Mouse (Mus musculus) midbrain, postnatal 0 days (tissue): ENCODE data around the gene Nipal3. TPM values are rescaled to one million over a fixed set of nuclear protein-coding genes. Genes with fewer than 3 reads are reported as not detected.
A peak's percentile ranks its signal among the peaks of the same experiment; 100 is the strongest.

Source experiments
- ATAC-seq: fragments of 200-750 bp; cut with Nextera tagmentation; 2 replicates; pipeline ENCODE4 v1.8.0; 2017; ENCODE audit warnings: moderate number of reproducible peaks, mild to moderate bottlenecking, moderate TSS enrichment, moderate library complexity; ENCODE audit not compliant: low FRiP score
- DNase-seq: peaks from one replicate; pipeline ENCODE4 v3.0.0-alpha.2; 2015; ENCODE audit warnings: low spot score
- H3K27ac ChIP-seq: fragments of 300-500 bp; sonication (generic); 2 replicates; pipeline ENCODE4 v1.5.1; 2014; ENCODE audit warnings: low read depth, mild to moderate bottlenecking, low read length, mixed read lengths
- H3K27me3 ChIP-seq: fragments of 300-500 bp; sonication (generic); 2 replicates; pipeline ENCODE4 v1.6.1; 2014; ENCODE audit warnings: low read length, control low read depth, mixed read lengths; ENCODE audit not compliant: insufficient read depth
- H3K36me3 ChIP-seq: fragments of 300-500 bp; sonication (generic); 2 replicates; pipeline ENCODE4 v1.6.1; 2014; ENCODE audit warnings: low read length, control low read depth, mixed read lengths; ENCODE audit not compliant: insufficient read depth
- H3K4me1 ChIP-seq: fragments of 300-500 bp; sonication (generic); 2 replicates; pipeline ENCODE4 v1.6.1; 2014; ENCODE audit warnings: mild to moderate bottlenecking, control low read depth, antibody characterized with exemption, low read length, mixed read lengths; ENCODE audit not compliant: insufficient read depth
- H3K4me2 ChIP-seq: fragments of 300-500 bp; sonication (generic); 2 replicates; pipeline ENCODE4 v1.6.1; 2014; ENCODE audit warnings: low read depth, mild to moderate bottlenecking, low read length, mixed read lengths; ENCODE audit not compliant: poor library complexity, severe bottlenecking
- H3K4me3 ChIP-seq: fragments of 300-500 bp; sonication (generic); 2 replicates; pipeline ENCODE4 v1.5.1; 2014; ENCODE audit warnings: low read depth, mild to moderate bottlenecking, low read length, moderate library complexity
- H3K9ac ChIP-seq: fragments of 300-500 bp; sonication (generic); replicated peaks from 2 replicates; pipeline ENCODE4 v1.6.1; 2014; ENCODE audit warnings: mild to moderate bottlenecking, low read length, moderate library complexity, mixed read lengths; ENCODE audit not compliant: poor library complexity, severe bottlenecking
- H3K9me3 ChIP-seq: fragments of 300-500 bp; sonication (generic); 2 replicates; pipeline ENCODE4 v1.6.1; 2016; ENCODE audit warnings: low read length, control low read depth
- CTCF ChIP-seq: IDR thresholded peaks from 2 replicates; pipeline ENCODE4 v1.5.1; 2016; ENCODE audit warnings: antibody characterized with exemption, mild to moderate bottlenecking
- WGBS: fragments of 180-500 bp; shearing (Covaris S2); extraction: QIAGEN DNeasy Blood & Tissue Kit; methylation state at CpG from one replicate; pipeline ENCODE4 v1.1.7; 2014; 5-methylcytosine and 5-hydroxymethylcytosine counted together
- polyA plus RNA-seq: library from polyadenylated mRNA; unstranded; fragments of >200 nt; fragmentation: Nextera tagmentation; extraction: Ambion mirVana; gene quantifications from 2 replicates; pipeline ENCODE4 v1.2.1, GENCODE M21; 2015
- total RNA-seq: library from RNA; depleted of rRNA; stranded (reverse); fragments of >200 nt; gene quantifications from 2 replicates; pipeline ENCODE4 v1.2.3, GENCODE M21; 2014

Gene Nipal3
- total and polyA plus RNA-seq, 2 experiments from 2014 or later, result 10.9 to 132 TPM

- no peak overlapping the region for H3K27ac ChIP-seq
- no peak overlapping the region for H3K4me3 ChIP-seq
- no peaks in the 10 kb centered on the region for H3K27me3 ChIP-seq
- H3K4me1 ChIP-seq, result no peaks in the 10 kb centered on the region
- no peak overlapping the region for H3K9ac ChIP-seq
- no peak overlapping the region for H3K4me2 ChIP-seq
- 65% methylated on average over 12 of the region's 12 CpGs for WGBS
- no peaks in the 10 kb centered on the region for H3K9me3 ChIP-seq
- no peak for ATAC-seq
- TF ChIP-seq CTCF, result no peak
- no peaks in the 10 kb centered on the region for H3K36me3 ChIP-seq
- no peak for DNase-seq
These were observed 14.7 kb upstream of the Nipal3 start for GRCm38 (mm10) chr4:135509515-135509914.

- Histone ChIP-seq H3K4me1 (no peaks in the 10 kb centered on the region), H3K36me3 (no peaks in the 10 kb centered on the region), H3K4me2 (peak overlapping the region; percentile 46), H3K9me3 (no peaks in the 10 kb centered on the region), H3K27me3 (no peaks in the 10 kb centered on the region), H3K27ac (no peak overlapping the region), H3K9ac (no peak overlapping the region), H3K4me3 (no peak overlapping the region)
- ATAC-seq (0 out of 2 replicates have a peak, but pooled peaks have one; percentile 20), DNase-seq (peak; percentile 90)
- TF ChIP-seq CTCF, result peak; percentile 98
- WGBS, result 12% methylated on average over 13 of the region's 13 CpGs
These were observed 13.7 kb upstream of the Nipal3 start for GRCm38 (mm10) chr4:135508419-135509039.

DNA sequence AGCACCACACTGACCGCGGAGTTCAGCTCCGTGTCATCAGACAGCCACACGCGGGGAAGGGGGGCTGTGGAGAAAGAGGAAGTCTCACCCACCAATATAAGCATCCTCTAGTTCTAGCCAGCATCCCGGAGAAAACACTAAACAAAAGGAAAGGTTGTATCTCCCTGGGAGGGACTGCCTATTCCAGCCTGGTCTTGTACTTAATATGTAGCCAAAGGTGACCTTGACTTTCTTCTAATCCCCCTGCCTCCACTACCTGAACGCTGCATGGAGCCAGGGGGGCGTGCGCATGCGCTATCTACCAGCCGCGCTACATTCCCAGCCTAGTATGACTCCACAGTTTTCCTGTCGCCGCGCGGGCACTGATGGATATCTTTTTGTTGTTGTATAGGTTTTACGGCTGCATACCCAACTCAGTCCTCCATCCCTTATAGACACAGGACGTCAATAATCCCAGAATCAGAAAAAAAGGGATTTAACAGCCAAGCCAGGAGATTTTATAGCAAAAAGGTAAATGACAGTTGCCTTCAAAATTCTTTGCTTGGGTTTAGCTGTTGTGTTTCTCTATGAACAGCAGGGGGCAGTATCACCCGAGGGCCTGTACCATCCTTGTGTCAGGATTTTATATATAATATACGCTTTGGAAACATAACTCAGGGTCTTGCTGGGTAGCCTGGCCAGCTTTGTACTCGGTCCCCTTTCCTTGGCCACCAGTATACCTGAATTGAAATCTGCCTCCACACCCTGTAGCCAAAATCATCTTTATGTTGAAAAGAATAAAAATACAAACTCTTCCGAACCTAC is 12.9 kb upstream of the Nipal3 start:
- no peaks in the 10 kb centered on the region for H3K9me3 ChIP-seq
- peak; percentile 86 for TF ChIP-seq CTCF
- H3K27me3 ChIP-seq, result no peaks in the 10 kb centered on the region
- H3K36me3 ChIP-seq, result no peaks in the 10 kb centered on the region
- ATAC-seq (peak; percentile 77; the same call in 1 of the 2 replicates), DNase-seq (peak; percentile 76)
- WGBS, result 12% methylated on average over 22 of the region's 22 CpGs
- H3K4me1 ChIP-seq, result no peaks in the 10 kb centered on the region
- H3K4me3 ChIP-seq, result peak overlapping the region; percentile 25
- H3K27ac ChIP-seq, result peak overlapping the region; percentile 32; the same call in 1 of the 2 replicates
- H3K9ac ChIP-seq, result peak overlapping the region; percentile 50; the same call in 1 of the 2 replicates
- H3K4me2 ChIP-seq, result peak overlapping the region; percentile 47

GRCm38 (mm10) chr4:135505794-135506193 is 11.0 kb upstream of the Nipal3 start:
- no peaks in the 10 kb centered on the region for H3K36me3 ChIP-seq
- no peak overlapping the region for H3K4me3 ChIP-seq
- no peaks in the 10 kb centered on the region for H3K4me1 ChIP-seq
- TF ChIP-seq CTCF, result no peak
- WGBS, result 67% methylated on average over 11 of the region's 11 CpGs
- no peak overlapping the region for H3K4me2 ChIP-seq
- no peaks in the 10 kb centered on the region for H3K27me3 ChIP-seq
- no peak overlapping the region for H3K9ac ChIP-seq
- DNase-seq (no peak), ATAC-seq (no peak)
- no peaks in the 10 kb centered on the region for H3K9me3 ChIP-seq
- H3K27ac ChIP-seq, result no peak overlapping the region

DNA sequence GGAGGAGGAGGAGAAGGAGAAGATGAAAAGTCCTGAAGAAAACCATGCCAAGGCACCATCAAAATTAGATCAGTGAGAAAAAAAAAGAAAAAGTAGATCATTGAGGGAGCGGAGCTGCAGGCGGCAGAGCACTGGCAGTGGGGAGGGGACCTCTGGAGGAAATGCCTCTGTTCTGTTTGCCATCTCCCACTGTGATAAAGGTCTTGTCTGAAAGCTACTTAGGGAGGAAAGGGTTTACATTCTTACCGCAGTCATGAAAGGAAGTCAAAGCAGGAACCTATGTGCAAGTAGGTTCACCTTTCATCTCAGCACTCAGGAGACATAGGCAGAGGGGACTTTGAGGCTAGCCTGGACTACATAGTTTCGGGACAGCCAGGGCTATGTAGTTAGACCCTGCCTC is 6.7 kb upstream of the Nipal3 start:
- WGBS, result 48% methylated on average over 4 of the region's 4 CpGs
- Histone ChIP-seq H3K4me3 (no peak overlapping the region), H3K36me3 (no peaks in the 10 kb centered on the region), H3K27me3 (no peaks in the 10 kb centered on the region), H3K4me1 (no peaks in the 10 kb centered on the region), H3K27ac (no peak overlapping the region), H3K9ac (no peak overlapping the region), H3K9me3 (no peaks in the 10 kb centered on the region), H3K4me2 (no peak overlapping the region)
- no peak for DNase-seq
- no peak for ATAC-seq
- no peak for TF ChIP-seq CTCF

GRCm38 (mm10) chr4:135499831-135500230 is 5.0 kb upstream of the Nipal3 start:
- TF ChIP-seq CTCF, result no peak
- no peak for DNase-seq
- H3K4me1 ChIP-seq, result 0 out of 2 replicates have a peak, but pooled peaks cover 2% of the 10 kb centered on the region
- ATAC-seq, result no peak
- no peak overlapping the region for H3K4me2 ChIP-seq
- no peaks in the 10 kb centered on the region for H3K9me3 ChIP-seq
- WGBS, result 65% methylated on average over 3 of the region's 3 CpGs
- no peak overlapping the region for H3K9ac ChIP-seq
- no peak overlapping the region for H3K27ac ChIP-seq
- no peaks in the 10 kb centered on the region for H3K27me3 ChIP-seq
- H3K4me3 ChIP-seq, result no peak overlapping the region
- H3K36me3 ChIP-seq, result no peaks in the 10 kb centered on the region
